Mouse (Mus musculus) kidney, postnatal 0 days (tissue): ENCODE results near the gene Zfp384. TPM values are rescaled to one million over a fixed set of nuclear protein-coding genes. Genes with fewer than 3 reads are reported as not detected.

Source experiments
- ATAC-seq: fragments of 200-750 bp; cut with Nextera tagmentation; replicated peaks from 2 replicates; pipeline ENCODE4 v1.8.0; 2017; ENCODE audit warnings: low read depth, moderate number of reproducible peaks, moderate TSS enrichment, moderate library complexity; ENCODE audit not compliant: low FRiP score
- DNase-seq: peaks from one replicate; pipeline ENCODE4 v3.0.0-alpha.2; 2016; ENCODE audit warnings: low spot score
- H3K27ac ChIP-seq: fragments of 300-500 bp; sonication (generic); 2 replicates; pipeline ENCODE4 v1.5.1; 2014; ENCODE audit warnings: mild to moderate bottlenecking
- H3K27me3 ChIP-seq: fragments of 300-500 bp; sonication (generic); 2 replicates; pipeline ENCODE4 v1.6.1; 2014; ENCODE audit warnings: low read length, mixed read lengths; ENCODE audit not compliant: insufficient read depth
- H3K36me3 ChIP-seq: fragments of 300-500 bp; sonication (generic); 2 replicates; pipeline ENCODE4 v1.6.1; 2014; ENCODE audit warnings: low read length, mixed read lengths; ENCODE audit not compliant: insufficient read depth
- H3K4me1 ChIP-seq: fragments of 300-500 bp; sonication (generic); replicated peaks from 2 replicates; pipeline ENCODE4 v1.6.1; 2014; ENCODE audit warnings: antibody characterized with exemption, low read length, mixed read lengths; ENCODE audit not compliant: insufficient read depth
- H3K4me2 ChIP-seq: fragments of 300-500 bp; sonication (generic); 2 replicates; pipeline ENCODE4 v1.6.1; 2014; ENCODE audit warnings: mild to moderate bottlenecking, low read length, moderate library complexity, mixed read lengths
- H3K4me3 ChIP-seq: fragments of 300-500 bp; sonication (generic); replicated peaks from 2 replicates; pipeline ENCODE4 v1.5.1; 2014; ENCODE audit warnings: low read depth, low read length
- H3K9ac ChIP-seq: fragments of 300-500 bp; sonication (generic); 2 replicates; pipeline ENCODE4 v1.6.1; 2014; ENCODE audit warnings: low read depth, low read length
- H3K9me3 ChIP-seq: fragments of 300-500 bp; sonication (generic); replicated peaks from 2 replicates; pipeline ENCODE4 v1.6.1; 2016; ENCODE audit warnings: low read length, inconsistent platforms, mixed read lengths
- CTCF ChIP-seq: IDR thresholded peaks from 2 replicates; pipeline ENCODE4 v1.5.1; 2016; ENCODE audit warnings: antibody characterized with exemption, low read depth, mild to moderate bottlenecking, moderate library complexity
- WGBS: fragments of 180-500 bp; shearing (Covaris S2); extraction: QIAGEN DNeasy Blood & Tissue Kit; methylation state at CpG from one replicate; pipeline ENCODE4 v1.1.7; 2014; 5-methylcytosine and 5-hydroxymethylcytosine counted together
- polyA plus RNA-seq: library from polyadenylated mRNA; unstranded; fragments of >200 nt; fragmentation: Nextera tagmentation; extraction: Ambion mirVana; gene quantifications from 2 replicates; pipeline ENCODE4 v1.2.1, GENCODE M21; 2015

Gene Zfp384
- polyA plus RNA-seq, 1 experiment from 2014 or later, result 11.3 TPM

DNA sequence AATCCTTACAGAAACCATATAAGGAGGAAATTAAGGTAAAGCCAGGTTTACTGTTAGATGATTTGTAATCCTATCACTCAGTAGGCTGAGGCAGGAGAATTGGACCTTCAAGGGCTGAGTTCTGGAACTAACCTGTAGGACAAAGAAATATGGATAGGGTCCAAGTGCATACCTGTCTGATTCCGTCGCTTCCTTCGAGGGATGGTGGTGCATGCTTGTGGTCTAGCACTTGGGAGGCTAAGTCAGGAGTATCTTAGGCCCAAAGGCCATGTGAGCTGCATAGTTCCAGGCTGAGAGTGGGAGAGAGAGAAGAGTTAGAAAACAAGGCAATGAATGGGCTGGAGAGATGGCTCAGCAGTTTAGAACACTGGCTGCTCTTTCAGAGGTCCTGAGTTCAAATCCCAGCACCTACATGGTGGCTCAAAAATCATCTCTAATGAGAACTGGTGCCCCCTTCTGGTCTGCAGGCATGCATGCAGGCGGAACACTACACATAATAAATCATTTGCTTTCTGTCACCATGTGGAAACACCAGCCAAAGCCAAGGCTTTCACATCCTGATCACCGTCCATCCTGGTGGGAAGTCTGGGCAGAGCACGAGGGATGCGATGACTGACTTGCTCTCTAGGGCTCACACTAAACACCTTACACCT lies 42.4 kb upstream of the Zfp384 start:
- DNase-seq (peak; percentile 44), ATAC-seq (no peak)
- WGBS, result 90% methylated on average over 7 of the region's 7 CpGs
- peaks cover 7% of the 10 kb centered on the region; the same call in 1 of the 2 replicates for H3K4me1 ChIP-seq
- peak overlapping the region; percentile 75 for H3K4me2 ChIP-seq
- H3K36me3 ChIP-seq, result no peaks in the 10 kb centered on the region
- no peaks in the 10 kb centered on the region for H3K9me3 ChIP-seq
- H3K4me3 ChIP-seq, result peak overlapping the region; percentile 56
- no peak overlapping the region for H3K27ac ChIP-seq
- H3K27me3 ChIP-seq, result no peaks in the 10 kb centered on the region
- peak; percentile 62 for TF ChIP-seq CTCF
- H3K9ac ChIP-seq, result no peak overlapping the region

DNA sequence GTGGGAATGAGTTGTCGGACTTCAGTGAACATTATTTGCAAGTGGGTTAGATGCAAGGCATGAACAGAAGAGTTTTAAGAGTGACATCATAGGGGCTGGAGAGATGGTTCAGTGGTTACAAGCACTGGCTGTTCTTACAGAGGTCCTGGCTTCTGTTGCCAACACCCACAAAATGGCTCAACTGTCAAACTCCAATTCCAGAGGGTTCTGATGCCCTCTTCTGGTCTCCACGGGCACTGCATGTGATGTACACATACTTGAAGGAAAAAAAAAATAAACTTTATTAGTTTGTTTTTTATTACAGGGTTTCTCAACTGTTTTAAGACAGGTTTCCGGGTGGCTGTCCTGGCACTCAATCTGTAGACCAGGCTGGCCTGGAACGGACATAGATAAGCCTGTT lies 41.2 kb upstream of the Zfp384 start:
- H3K4me3 ChIP-seq, result no peak overlapping the region
- H3K27ac ChIP-seq, result no peak overlapping the region
- H3K4me1 ChIP-seq, result peaks cover 7% of the 10 kb centered on the region; the same call in 1 of the 2 replicates
- ATAC-seq (no peak), DNase-seq (peak; percentile 41)
- H3K27me3 ChIP-seq, result no peaks in the 10 kb centered on the region
- H3K4me2 ChIP-seq, result no peak overlapping the region
- 72% methylated on average over 4 of the region's 4 CpGs for WGBS
- peak; percentile 66 for TF ChIP-seq CTCF
- H3K9ac ChIP-seq, result no peak overlapping the region
- H3K36me3 ChIP-seq, result no peaks in the 10 kb centered on the region
- no peaks in the 10 kb centered on the region for H3K9me3 ChIP-seq

DNA sequence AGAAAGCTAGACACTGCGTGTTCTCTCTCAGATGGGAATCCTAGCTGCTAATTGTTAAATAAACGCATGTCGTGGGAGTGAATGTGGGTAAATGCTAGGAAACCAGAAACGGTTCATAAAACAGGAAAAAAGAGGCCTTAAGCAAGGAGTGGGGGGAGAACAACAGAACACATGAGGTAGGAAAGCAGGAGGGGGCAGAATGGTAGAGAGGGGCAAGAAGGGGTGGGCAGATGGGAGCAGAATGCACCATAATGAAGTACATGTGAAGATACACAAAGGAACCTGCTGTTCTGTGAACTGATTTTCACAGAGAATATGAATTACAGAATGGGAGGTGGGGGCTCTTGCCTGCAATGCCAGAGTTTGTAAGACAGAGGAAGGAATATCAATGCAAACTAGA lies 16.7 kb upstream of the Zfp384 start:
- H3K9me3 ChIP-seq, result no peaks in the 10 kb centered on the region
- TF ChIP-seq CTCF, result no peak
- no peaks in the 10 kb centered on the region for H3K36me3 ChIP-seq
- H3K4me2 ChIP-seq, result no peak overlapping the region
- H3K4me1 ChIP-seq, result peaks cover 8% of the 10 kb centered on the region
- no peak overlapping the region for H3K9ac ChIP-seq
- DNase-seq (no peak), ATAC-seq (no peak)
- no peak overlapping the region for H3K27ac ChIP-seq
- no peak overlapping the region for H3K4me3 ChIP-seq
- H3K27me3 ChIP-seq, result peaks cover 20% of the 10 kb centered on the region
- WGBS, result 37% methylated on average over 4 of the region's 4 CpGs

DNA sequence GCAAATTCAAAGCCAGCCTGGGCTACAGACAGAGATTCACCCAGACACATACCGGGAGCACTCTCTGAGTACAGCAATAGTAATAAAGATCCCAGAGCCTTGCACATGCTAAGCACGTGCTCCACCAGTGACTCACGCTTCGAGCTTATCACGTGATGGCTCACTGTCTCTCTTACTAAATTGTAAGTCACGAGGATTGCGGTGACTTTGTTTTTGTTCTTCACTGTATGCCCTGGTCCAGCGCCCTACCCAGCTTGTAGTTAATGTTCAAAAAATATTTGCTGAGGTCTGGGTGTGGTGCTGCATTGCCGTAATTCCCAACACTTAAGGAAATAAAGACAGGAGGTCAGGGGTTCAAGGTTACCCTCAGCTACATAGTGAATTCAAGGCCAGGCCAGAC lies 15.6 kb upstream of the Zfp384 start:
- 68% methylated on average over 9 of the region's 9 CpGs for WGBS
- Histone ChIP-seq H3K27me3 (peaks cover 26% of the 10 kb centered on the region), H3K27ac (no peak overlapping the region), H3K9ac (no peak overlapping the region), H3K4me2 (no peak overlapping the region), H3K36me3 (no peaks in the 10 kb centered on the region), H3K4me1 (peaks cover 10% of the 10 kb centered on the region), H3K9me3 (no peaks in the 10 kb centered on the region), H3K4me3 (no peak overlapping the region)
- no peak for ATAC-seq
- no peak for DNase-seq
- TF ChIP-seq CTCF, result no peak

DNA sequence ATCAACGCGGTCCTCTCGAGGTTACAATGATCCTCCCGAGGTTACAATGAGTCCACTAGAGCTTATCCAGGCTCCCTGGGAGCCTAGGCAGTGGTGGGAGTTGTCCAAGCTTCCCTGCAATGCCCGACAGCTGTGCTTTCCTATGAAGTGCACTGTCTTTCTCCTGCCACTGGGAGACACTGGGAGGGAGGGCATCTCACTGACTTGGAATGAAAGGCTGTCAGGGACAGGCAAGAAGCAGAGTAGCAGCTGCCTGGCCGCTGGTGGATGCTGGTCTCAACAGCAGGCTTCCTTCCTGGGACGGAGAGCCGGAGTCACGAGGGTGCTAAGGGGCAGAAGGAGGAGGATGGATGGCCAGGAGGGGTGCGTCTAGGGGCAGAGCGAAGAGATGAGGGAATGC lies 15.1 kb upstream of the Zfp384 start:
- 6% methylated on average over 11 of the region's 11 CpGs for WGBS
- Histone ChIP-seq H3K4me1 (peaks cover 10% of the 10 kb centered on the region), H3K27ac (no peak overlapping the region), H3K36me3 (no peaks in the 10 kb centered on the region), H3K27me3 (peaks cover 26% of the 10 kb centered on the region), H3K4me2 (no peak overlapping the region), H3K9ac (no peak overlapping the region), H3K9me3 (no peaks in the 10 kb centered on the region), H3K4me3 (no peak overlapping the region)
- ATAC-seq (peak; percentile 60), DNase-seq (peak; percentile 77)
- TF ChIP-seq CTCF, result peak; percentile 42; the same call in 1 of the 2 replicates

GRCm38 (mm10) chr6:124995246-124995645 lies 13.7 kb upstream of the Zfp384 start:
- no peaks in the 10 kb centered on the region for H3K9me3 ChIP-seq
- DNase-seq (no peak), ATAC-seq (no peak)
- H3K27ac ChIP-seq, result no peak overlapping the region
- peaks cover 26% of the 10 kb centered on the region for H3K27me3 ChIP-seq
- no peaks in the 10 kb centered on the region for H3K36me3 ChIP-seq
- WGBS, result 72% methylated on average over 7 of the region's 7 CpGs
- H3K4me2 ChIP-seq, result no peak overlapping the region
- H3K4me1 ChIP-seq, result peaks cover 10% of the 10 kb centered on the region
- no peak overlapping the region for H3K9ac ChIP-seq
- no peak overlapping the region for H3K4me3 ChIP-seq
- no peak for TF ChIP-seq CTCF
